Mouse (Mus musculus) macrophage (primary cell): ENCODE results near the gene Dppa4. TPM values are rescaled to one million over a fixed set of nuclear protein-coding genes. Genes with fewer than 3 reads are reported as not detected.
"Not testable (repeated sequence)": the region's sequence is repeated elsewhere in the genome, so short reads cannot be mapped to it uniquely, and the experiment has no call there.

Experiments used
- H3K27ac ChIP-seq: fragments of 350-480 bp; formaldehyde crosslinking; 2 replicates; pipeline ENCODE4 v1.9.0; 2021
- H3K36me3 ChIP-seq: fragments of 350-480 bp; formaldehyde crosslinking; 2 replicates; pipeline ENCODE4 v1.9.0; 2021; ENCODE audit errors: inconsistent target
- H3K4me3 ChIP-seq: fragments of 350-480 bp; formaldehyde crosslinking; 2 replicates; pipeline ENCODE4 v1.9.0; 2021; ENCODE audit errors: inconsistent target
- H3K79me2 ChIP-seq: fragments of 350-480 bp; formaldehyde crosslinking; 2 replicates; pipeline ENCODE4 v1.9.0; 2021; ENCODE audit errors: inconsistent target
- WGBS: methylation state at CpG from one replicate; pipeline ENCODE4 v1.1.7; 2026; ENCODE audit warnings: inconsistent platforms; ENCODE audit not compliant: missing documents; 5-methylcytosine and 5-hydroxymethylcytosine counted together
- polyA plus RNA-seq: library from polyadenylated mRNA; stranded (reverse); fragments of 250-400 nt; gene quantifications from 3 replicates; pipeline ENCODE4 v1.2.4, GENCODE M21; 2018; ENCODE audit warnings: inconsistent platforms

Gene Dppa4
- polyA plus RNA-seq, 1 experiment from 2014 or later: not detected

GRCm38 (mm10) chr16:48303509-48303908, 20.0 kb downstream of the Dppa4 start, which contains the start of gene Dppa2:
TSS of gene Dppa2 (plus strand) at chr16:48303908.
- Histone ChIP-seq H3K36me3 (no peaks in the 10 kb centered on the region), H3K4me3 (no peak within 1 kb of the TSS), H3K79me2 (no peaks in the 10 kb centered on the region), H3K27ac (no peak within 1 kb of the TSS)
- WGBS: 87% methylated on average over 7 of the region's 7 CpGs

- H3K36me3 ChIP-seq: no peaks in the 10 kb centered on the region
- no peak overlapping the region for H3K27ac ChIP-seq
- no peak overlapping the region for H3K4me3 ChIP-seq
- H3K79me2 ChIP-seq: no peaks in the 10 kb centered on the region
- WGBS: 100% methylated on average over 3 of the region's 3 CpGs
These were observed 20.4 kb downstream of the Dppa4 start for GRCm38 (mm10) chr16:48303983-48304382.

GRCm38 (mm10) chr16:48308916-48309315, 25.4 kb downstream of the Dppa4 start:
- not testable (repeated sequence) for H3K36me3 ChIP-seq, H3K27ac ChIP-seq, H3K79me2 ChIP-seq, H3K4me3 ChIP-seq
- WGBS: 98% methylated on average over 7 of the region's 10 CpGs

GRCm38 (mm10) chr16:48309912-48310630, 26.5 kb downstream of the Dppa4 start:
- no peak overlapping the region for H3K4me3 ChIP-seq
- H3K27ac ChIP-seq: no peak overlapping the region
- 87% methylated on average over 12 of the region's 12 CpGs for WGBS
- H3K36me3 ChIP-seq: no peaks in the 10 kb centered on the region
- H3K79me2 ChIP-seq: no peaks in the 10 kb centered on the region

- H3K36me3 ChIP-seq: no peaks in the 10 kb centered on the region
- 98% methylated on average over 3 of the region's 3 CpGs for WGBS
- no peak overlapping the region for H3K4me3 ChIP-seq
- H3K27ac ChIP-seq: no peak overlapping the region
- no peaks in the 10 kb centered on the region for H3K79me2 ChIP-seq
These were observed 31.8 kb downstream of the Dppa4 start for GRCm38 (mm10) chr16:48315294-48315693.

GRCm38 (mm10) chr16:48320781-48321180, 37.2 kb downstream of the Dppa4 start:
- no peaks in the 10 kb centered on the region for H3K79me2 ChIP-seq
- no peak overlapping the region for H3K4me3 ChIP-seq
- no peaks in the 10 kb centered on the region for H3K36me3 ChIP-seq
- no peak overlapping the region for H3K27ac ChIP-seq
- WGBS: 95% methylated on average over 6 of the region's 6 CpGs

- WGBS: 81% methylated on average over 6 of the region's 6 CpGs
- H3K27ac ChIP-seq: no peak overlapping the region
- no peak overlapping the region for H3K4me3 ChIP-seq
- no peaks in the 10 kb centered on the region for H3K36me3 ChIP-seq
- H3K79me2 ChIP-seq: no peaks in the 10 kb centered on the region
These were observed 39.6 kb downstream of the Dppa4 start for GRCm38 (mm10) chr16:48323133-48323532.

GRCm38 (mm10) chr16:48323602-48324345, 40.2 kb downstream of the Dppa4 start:
- no peaks in the 10 kb centered on the region for H3K36me3 ChIP-seq
- no peak overlapping the region for H3K4me3 ChIP-seq
- no peak overlapping the region for H3K27ac ChIP-seq
- WGBS: 86% methylated on average over 8 of the region's 8 CpGs
- H3K79me2 ChIP-seq: no peaks in the 10 kb centered on the region

- no peaks in the 10 kb centered on the region for H3K79me2 ChIP-seq
- WGBS: 77% methylated on average over 5 of the region's 5 CpGs
- no peak overlapping the region for H3K4me3 ChIP-seq
- no peak overlapping the region for H3K27ac ChIP-seq
- H3K36me3 ChIP-seq: no peaks in the 10 kb centered on the region
These were observed 43.4 kb downstream of the Dppa4 start for GRCm38 (mm10) chr16:48326903-48327302.

- Histone ChIP-seq H3K79me2 (no peaks in the 10 kb centered on the region), H3K27ac (no peak overlapping the region), H3K36me3 (no peaks in the 10 kb centered on the region), H3K4me3 (no peak overlapping the region)
- whole genome bisulfite sequencing: 100% methylated on average over 2 of the region's 2 CpGs
These were observed 44.9 kb downstream of the Dppa4 start for GRCm38 (mm10) chr16:48328420-48328819.

- WGBS: 86% methylated on average over 3 of the region's 3 CpGs
- no peak overlapping the region for H3K27ac ChIP-seq
- H3K36me3 ChIP-seq: no peaks in the 10 kb centered on the region
- no peak overlapping the region for H3K4me3 ChIP-seq
- no peaks in the 10 kb centered on the region for H3K79me2 ChIP-seq
These were observed 48.3 kb downstream of the Dppa4 start for GRCm38 (mm10) chr16:48331822-48332221.

- Histone ChIP-seq H3K36me3 (no peaks in the 10 kb centered on the region), H3K27ac (no peak overlapping the region), H3K79me2 (no peaks in the 10 kb centered on the region), H3K4me3 (no peak overlapping the region)
- 90% methylated on average over 4 of the region's 4 CpGs for WGBS
These were observed 51.8 kb downstream of the Dppa4 start for GRCm38 (mm10) chr16:48335326-48335725.
